Mouse (Mus musculus): Measurements from ENCODE around the gene Med13l. TPM values are rescaled to one million over a fixed set of nuclear protein-coding genes. Genes with fewer than 3 reads are reported as not detected.

The Med13l gene
- polyA plus RNA-seq, 1 experiment from 2014 or later: 5.9 TPM

GRCm38 (mm10) chr5:118622346-118622745 lies 61.9 kb downstream of the Med13l start:
- H3K4me1 ChIP-seq (ENCODE audit: insufficient read depth): peaks cover 15% of the 10 kb centered on the region
- H3K36me3 ChIP-seq (replicated peaks; ENCODE audit: insufficient read depth, low read length): no peaks in the 10 kb centered on the region
- no peak overlapping the region for H3K4me2 ChIP-seq (ENCODE audit: low read depth, low read length)
- no peak for DNase-seq
- TF ChIP-seq CTCF (IDR thresholded peaks at IDR 0.05; ENCODE audit: low read depth): no peak
- TF ChIP-seq EP300 (IDR thresholded peaks at IDR 0.05; ENCODE audit: low read depth): no peak
- no peaks in the 10 kb centered on the region for H3K9me3 ChIP-seq (ENCODE audit: low read length)
- no peak overlapping the region for H3K4me3 ChIP-seq (ENCODE audit: low read depth, low read length)
- no peak overlapping the region for H3K9ac ChIP-seq (replicated peaks)
- H3K27me3 ChIP-seq (ENCODE audit: insufficient read depth, low read length): no peaks in the 10 kb centered on the region
- 81% methylated on average over 5 of the region's 5 CpGs for WGBS (ENCODE audit: insufficient replicate concordance)
- H3K27ac ChIP-seq (ENCODE audit: low read depth): no peak overlapping the region
- no peak for ATAC-seq

GRCm38 (mm10) chr5:118623797-118624196 lies 63.3 kb downstream of the Med13l start:
- no peaks in the 10 kb centered on the region for H3K9me3 ChIP-seq (ENCODE audit: low read length)
- H3K4me2 ChIP-seq (ENCODE audit: low read depth, low read length): no peak overlapping the region
- TF ChIP-seq EP300 (IDR thresholded peaks at IDR 0.05; ENCODE audit: low read depth): no peak
- no peak for TF ChIP-seq CTCF (IDR thresholded peaks at IDR 0.05; ENCODE audit: low read depth)
- ATAC-seq (no peak), DNase-seq (no peak)
- H3K36me3 ChIP-seq (replicated peaks; ENCODE audit: insufficient read depth, low read length): no peaks in the 10 kb centered on the region
- no peak overlapping the region for H3K4me3 ChIP-seq (ENCODE audit: low read depth, low read length)
- no peak overlapping the region for H3K9ac ChIP-seq (replicated peaks)
- 83% methylated on average over 5 of the region's 5 CpGs for WGBS (ENCODE audit: insufficient replicate concordance)
- H3K4me1 ChIP-seq (ENCODE audit: insufficient read depth): peaks cover 6% of the 10 kb centered on the region; the same call in 1 of the 2 replicates
- no peak overlapping the region for H3K27ac ChIP-seq (ENCODE audit: low read depth)
- no peaks in the 10 kb centered on the region for H3K27me3 ChIP-seq (ENCODE audit: insufficient read depth, low read length)

- no peak for DNase-seq
- ATAC-seq: no peak
- H3K36me3 ChIP-seq (replicated peaks; ENCODE audit: insufficient read depth, low read length): no peaks in the 10 kb centered on the region
- no peaks in the 10 kb centered on the region for H3K9me3 ChIP-seq (ENCODE audit: low read length)
- peaks cover 12% of the 10 kb centered on the region; the same call in 1 of the 2 replicates for H3K4me1 ChIP-seq (ENCODE audit: insufficient read depth)
- no peak overlapping the region for H3K27ac ChIP-seq (ENCODE audit: low read depth)
- no peak overlapping the region for H3K4me2 ChIP-seq (ENCODE audit: low read depth, low read length)
- 88% methylated on average over 5 of the region's 5 CpGs for WGBS (ENCODE audit: insufficient replicate concordance)
- no peak overlapping the region for H3K9ac ChIP-seq (replicated peaks)
- TF ChIP-seq EP300 (IDR thresholded peaks at IDR 0.05; ENCODE audit: low read depth) (no peak), CTCF (IDR thresholded peaks at IDR 0.05; ENCODE audit: low read depth) (no peak)
- H3K4me3 ChIP-seq (ENCODE audit: low read depth, low read length): no peak overlapping the region
- no peaks in the 10 kb centered on the region for H3K27me3 ChIP-seq (ENCODE audit: insufficient read depth, low read length)
Measured at GRCm38 (mm10) chr5:118627630-118628029, 67.2 kb downstream of the Med13l start.

- no peak for TF ChIP-seq CTCF (IDR thresholded peaks at IDR 0.05; ENCODE audit: low read depth)
- no peak for TF ChIP-seq EP300 (IDR thresholded peaks at IDR 0.05; ENCODE audit: low read depth)
- H3K4me3 ChIP-seq (ENCODE audit: low read depth, low read length): no peak overlapping the region
- H3K27ac ChIP-seq (ENCODE audit: low read depth): no peak overlapping the region
- no peaks in the 10 kb centered on the region for H3K9me3 ChIP-seq (ENCODE audit: low read length)
- DNase-seq (no peak), ATAC-seq (no peak)
- no peak overlapping the region for H3K9ac ChIP-seq (replicated peaks)
- peaks cover 17% of the 10 kb centered on the region; the same call in 1 of the 2 replicates for H3K4me1 ChIP-seq (ENCODE audit: insufficient read depth)
- H3K4me2 ChIP-seq (ENCODE audit: low read depth, low read length): no peak overlapping the region
- no peaks in the 10 kb centered on the region for H3K27me3 ChIP-seq (ENCODE audit: insufficient read depth, low read length)
- no peaks in the 10 kb centered on the region for H3K36me3 ChIP-seq (replicated peaks; ENCODE audit: insufficient read depth, low read length)
- 83% methylated on average over 4 of the region's 4 CpGs for whole genome bisulfite sequencing (ENCODE audit: insufficient replicate concordance)
Measured at GRCm38 (mm10) chr5:118628211-118628610, 67.7 kb downstream of the Med13l start.

GRCm38 (mm10) chr5:118632346-118632745 lies 71.9 kb downstream of the Med13l start:
- DNase-seq: no peak
- Histone ChIP-seq H3K4me3 (ENCODE audit: low read depth, low read length) (no peak overlapping the region), H3K9ac (replicated peaks) (no peak overlapping the region), H3K27ac (ENCODE audit: low read depth) (no peak overlapping the region), H3K4me1 (ENCODE audit: insufficient read depth) (peaks cover 37% of the 10 kb centered on the region), H3K36me3 (replicated peaks; ENCODE audit: insufficient read depth, low read length) (0 out of 2 replicates have a peak, but pooled peaks cover 3% of the 10 kb centered on the region), H3K4me2 (ENCODE audit: low read depth, low read length) (no peak overlapping the region), H3K9me3 (ENCODE audit: low read length) (no peaks in the 10 kb centered on the region), H3K27me3 (ENCODE audit: insufficient read depth, low read length) (no peaks in the 10 kb centered on the region)
- WGBS (ENCODE audit: insufficient replicate concordance): 68% methylated on average over 8 of the region's 8 CpGs
- no peak for TF ChIP-seq EP300 (IDR thresholded peaks at IDR 0.05; ENCODE audit: low read depth)
- no peak for TF ChIP-seq CTCF (IDR thresholded peaks at IDR 0.05; ENCODE audit: low read depth)
- no peak for ATAC-seq

GRCm38 (mm10) chr5:118633106-118633505 lies 72.6 kb downstream of the Med13l start:
- Histone ChIP-seq H3K9ac (replicated peaks) (no peak overlapping the region; the same call in 1 of the 2 replicates), H3K36me3 (replicated peaks; ENCODE audit: insufficient read depth, low read length) (0 out of 2 replicates have a peak, but pooled peaks cover 3% of the 10 kb centered on the region), H3K9me3 (ENCODE audit: low read length) (no peaks in the 10 kb centered on the region), H3K27me3 (ENCODE audit: insufficient read depth, low read length) (no peaks in the 10 kb centered on the region), H3K4me2 (ENCODE audit: low read depth, low read length) (no peak overlapping the region), H3K27ac (ENCODE audit: low read depth) (no peak overlapping the region), H3K4me1 (ENCODE audit: insufficient read depth) (peaks cover 41% of the 10 kb centered on the region), H3K4me3 (ENCODE audit: low read depth, low read length) (no peak overlapping the region)
- DNase-seq: no peak
- 24% methylated on average over 8 of the region's 8 CpGs for WGBS (ENCODE audit: insufficient replicate concordance)
- ATAC-seq: no peak
- TF ChIP-seq CTCF (IDR thresholded peaks at IDR 0.05; ENCODE audit: low read depth) (no peak), EP300 (IDR thresholded peaks at IDR 0.05; ENCODE audit: low read depth) (no peak)
